Mouse (Mus musculus) lung, postnatal 0 days (tissue): ENCODE results near the gene Irx2.

Source experiments
- CTCF ChIP-seq: IDR thresholded peaks from 2 replicates; pipeline ENCODE4 v1.5.1; 2016; ENCODE audit warnings: antibody characterized with exemption, mild to moderate bottlenecking
- EP300 ChIP-seq: IDR thresholded peaks from 2 replicates; pipeline ENCODE4 v1.6.1; 2016; ENCODE audit warnings: antibody characterized with exemption, mild to moderate bottlenecking, control low read depth

- TF ChIP-seq CTCF: no peak
- no peak for TF ChIP-seq EP300
These were observed 3.8 kb upstream of the Irx2 start for GRCm38 (mm10) chr13:72624847-72625170.
